Mouse (Mus musculus): Measurements from ENCODE around the gene 1810062G17Rik. TPM values are rescaled to one million over a fixed set of nuclear protein-coding genes. Genes with fewer than 3 reads are reported as not detected.

Gene 1810062G17Rik
- polyA plus RNA-seq (2015; fragmentation: Nextera tagmentation; extraction: Ambion mirVana), result 2.8 and 3.3 TPM in 2 replicates

- Histone ChIP-seq H3K9me3 (ENCODE audit: control insufficient read depth) (no peaks in the 10 kb centered on the region), H3K27ac (ENCODE audit: low read depth, low read length) (peak within 1 kb of the TSS; percentile 90), H3K27me3 (replicated peaks; ENCODE audit: control insufficient read depth, insufficient read depth, low read length) (no peaks in the 10 kb centered on the region), H3K9ac (ENCODE audit: low read depth, low read length) (peak within 1 kb of the TSS; percentile 72), H3K36me3 (ENCODE audit: control insufficient read depth, insufficient read depth) (no peaks in the 10 kb centered on the region), H3K4me2 (replicated peaks; ENCODE audit: low read depth) (peak within 1 kb of the TSS; percentile 98), H3K4me3 (ENCODE audit: low read depth, low read length) (peak within 1 kb of the TSS; percentile 76), H3K4me1 (replicated peaks; ENCODE audit: control insufficient read depth, insufficient read depth, low read length) (peaks cover 9% of the 10 kb centered on the region)
- peak; percentile 99 for ATAC-seq
- WGBS, result under 1% methylated on average over 32 of the region's 32 CpGs
- TF ChIP-seq CTCF (IDR thresholded peaks at IDR 0.05; ENCODE audit: low read depth), result peak; percentile 81
Observed at GRCm38 (mm10) chr3:36475532-36476087, at the start of gene 1810062G17Rik, which contains the start of gene Anxa5. TSS of gene 1810062G17Rik (plus strand) at chr3:36475937. TSS of gene Anxa5 (minus strand) at chr3:36475894.

- H3K9me3 ChIP-seq (ENCODE audit: control insufficient read depth), result no peaks in the 10 kb centered on the region
- H3K4me2 ChIP-seq (replicated peaks; ENCODE audit: low read depth), result no peak overlapping the region
- H3K27ac ChIP-seq (ENCODE audit: low read depth, low read length), result no peak overlapping the region
- H3K4me3 ChIP-seq (ENCODE audit: low read depth, low read length), result no peak overlapping the region
- H3K36me3 ChIP-seq (ENCODE audit: control insufficient read depth, insufficient read depth), result no peaks in the 10 kb centered on the region
- H3K27me3 ChIP-seq (replicated peaks; ENCODE audit: control insufficient read depth, insufficient read depth, low read length), result no peaks in the 10 kb centered on the region
- no peaks in the 10 kb centered on the region for H3K4me1 ChIP-seq (replicated peaks; ENCODE audit: control insufficient read depth, insufficient read depth, low read length)
- no peak overlapping the region for H3K9ac ChIP-seq (ENCODE audit: low read depth, low read length)
- no peak for ATAC-seq
- 97% methylated on average over 8 of the region's 8 CpGs for WGBS
- TF ChIP-seq CTCF (IDR thresholded peaks at IDR 0.05; ENCODE audit: low read depth), result no peak
Observed at GRCm38 (mm10) chr3:36427386-36427785, 48.4 kb upstream of the 1810062G17Rik start.

GRCm38 (mm10) chr3:36430360-36430759 lies 45.4 kb upstream of the 1810062G17Rik start:
- Histone ChIP-seq H3K9me3 (ENCODE audit: control insufficient read depth) (no peaks in the 10 kb centered on the region), H3K27ac (ENCODE audit: low read depth, low read length) (no peak overlapping the region), H3K4me2 (replicated peaks; ENCODE audit: low read depth) (no peak overlapping the region), H3K27me3 (replicated peaks; ENCODE audit: control insufficient read depth, insufficient read depth, low read length) (no peaks in the 10 kb centered on the region), H3K9ac (ENCODE audit: low read depth, low read length) (no peak overlapping the region), H3K4me1 (replicated peaks; ENCODE audit: control insufficient read depth, insufficient read depth, low read length) (no peaks in the 10 kb centered on the region), H3K4me3 (ENCODE audit: low read depth, low read length) (no peak overlapping the region), H3K36me3 (ENCODE audit: control insufficient read depth, insufficient read depth) (no peaks in the 10 kb centered on the region)
- no peak for TF ChIP-seq CTCF (IDR thresholded peaks at IDR 0.05; ENCODE audit: low read depth)
- ATAC-seq, result no peak
- WGBS, result 88% methylated on average over 1 of the region's 1 CpGs

DNA sequence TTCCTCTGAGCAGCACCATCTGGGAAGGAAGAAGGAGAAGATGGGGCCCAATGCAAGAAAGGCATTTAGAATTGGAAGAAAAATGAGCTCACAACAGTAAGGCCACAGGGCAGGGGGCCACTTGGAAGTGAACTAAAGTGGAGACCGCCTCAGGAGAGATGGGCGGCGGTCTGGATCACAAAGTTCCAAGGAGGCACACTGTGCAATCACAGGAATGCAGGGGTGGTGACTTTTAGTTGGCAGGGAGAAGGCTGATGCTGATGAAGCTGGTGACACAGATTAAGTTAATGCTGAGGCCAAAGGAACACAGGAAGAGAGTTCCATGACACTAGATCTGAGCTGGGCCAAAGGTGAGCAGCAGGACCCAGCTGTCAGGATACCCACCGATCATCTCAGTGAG lies 35.5 kb upstream of the 1810062G17Rik start:
- Histone ChIP-seq H3K4me1 (replicated peaks; ENCODE audit: control insufficient read depth, insufficient read depth, low read length) (no peaks in the 10 kb centered on the region), H3K9ac (ENCODE audit: low read depth, low read length) (no peak overlapping the region), H3K9me3 (ENCODE audit: control insufficient read depth) (no peaks in the 10 kb centered on the region), H3K4me2 (replicated peaks; ENCODE audit: low read depth) (no peak overlapping the region), H3K27me3 (replicated peaks; ENCODE audit: control insufficient read depth, insufficient read depth, low read length) (no peaks in the 10 kb centered on the region), H3K27ac (ENCODE audit: low read depth, low read length) (no peak overlapping the region), H3K36me3 (ENCODE audit: control insufficient read depth, insufficient read depth) (no peaks in the 10 kb centered on the region), H3K4me3 (ENCODE audit: low read depth, low read length) (no peak overlapping the region)
- no peak for ATAC-seq
- WGBS, result 83% methylated on average over 4 of the region's 4 CpGs
- no peak for TF ChIP-seq CTCF (IDR thresholded peaks at IDR 0.05; ENCODE audit: low read depth)

DNA sequence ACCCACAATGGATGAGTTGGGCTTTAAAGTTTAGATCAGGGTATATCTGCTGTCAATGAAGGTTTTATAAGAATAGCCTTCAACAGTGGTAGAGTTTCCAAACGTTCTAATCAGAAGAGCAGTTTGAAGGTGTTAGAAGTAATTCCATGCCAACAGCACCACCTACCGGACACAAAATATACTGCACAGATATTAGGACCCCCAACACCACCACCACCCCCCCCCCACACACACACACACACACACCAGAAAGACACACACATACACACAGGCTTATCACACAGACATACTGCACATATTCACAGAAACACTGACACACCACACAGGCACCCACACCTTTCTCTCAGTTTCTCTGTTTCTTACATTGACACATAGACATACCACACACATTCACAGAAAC lies 33.3 kb upstream of the 1810062G17Rik start:
- no peaks in the 10 kb centered on the region for H3K36me3 ChIP-seq (ENCODE audit: control insufficient read depth, insufficient read depth)
- H3K4me3 ChIP-seq (ENCODE audit: low read depth, low read length), result no peak overlapping the region
- H3K4me1 ChIP-seq (replicated peaks; ENCODE audit: control insufficient read depth, insufficient read depth, low read length), result no peaks in the 10 kb centered on the region
- peak; percentile 83 for TF ChIP-seq CTCF (IDR thresholded peaks at IDR 0.05; ENCODE audit: low read depth)
- 0 out of 2 replicates have a peak, but pooled peaks have one; percentile 13 for ATAC-seq
- H3K9me3 ChIP-seq (ENCODE audit: control insufficient read depth), result no peaks in the 10 kb centered on the region
- H3K27me3 ChIP-seq (replicated peaks; ENCODE audit: control insufficient read depth, insufficient read depth, low read length), result no peaks in the 10 kb centered on the region
- no peak overlapping the region for H3K27ac ChIP-seq (ENCODE audit: low read depth, low read length)
- H3K4me2 ChIP-seq (replicated peaks; ENCODE audit: low read depth), result no peak overlapping the region
- 2% methylated on average over 2 of the region's 2 CpGs for WGBS
- no peak overlapping the region for H3K9ac ChIP-seq (ENCODE audit: low read depth, low read length)

DNA sequence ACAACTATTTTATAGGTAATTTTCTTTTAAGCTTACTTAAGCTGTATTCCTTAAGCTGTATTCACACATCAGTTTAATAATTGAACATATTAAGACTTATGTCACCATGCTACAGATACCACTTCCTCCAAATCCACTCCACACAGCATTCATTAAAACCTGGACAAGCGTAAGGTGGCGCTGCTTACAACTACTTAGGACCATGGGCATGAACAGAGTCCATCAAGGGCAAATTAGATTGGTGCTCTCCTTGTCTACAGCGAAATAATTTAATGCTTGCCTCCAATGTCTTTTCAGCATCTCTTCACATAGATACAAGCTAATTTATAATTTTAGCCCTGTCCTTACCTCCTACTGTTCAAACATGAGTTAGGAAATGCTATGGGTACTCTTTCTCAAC lies 29.7 kb upstream of the 1810062G17Rik start:
- Histone ChIP-seq H3K9me3 (ENCODE audit: control insufficient read depth) (no peaks in the 10 kb centered on the region), H3K36me3 (ENCODE audit: control insufficient read depth, insufficient read depth) (peaks cover 20% of the 10 kb centered on the region; the same call in 1 of the 2 replicates), H3K4me1 (replicated peaks; ENCODE audit: control insufficient read depth, insufficient read depth, low read length) (no peaks in the 10 kb centered on the region), H3K4me3 (ENCODE audit: low read depth, low read length) (no peak overlapping the region), H3K27me3 (replicated peaks; ENCODE audit: control insufficient read depth, insufficient read depth, low read length) (no peaks in the 10 kb centered on the region), H3K9ac (ENCODE audit: low read depth, low read length) (no peak overlapping the region), H3K27ac (ENCODE audit: low read depth, low read length) (no peak overlapping the region), H3K4me2 (replicated peaks; ENCODE audit: low read depth) (no peak overlapping the region)
- TF ChIP-seq CTCF (IDR thresholded peaks at IDR 0.05; ENCODE audit: low read depth), result no peak
- 93% methylated on average over 3 of the region's 3 CpGs for WGBS
- ATAC-seq, result no peak

Measured in intestine, postnatal 0 days (tissue).